Mouse (Mus musculus) spleen, postnatal 14 days (tissue): Measurements from ENCODE around the gene Traf3ip1.
"Not testable (repeated sequence)": the region's sequence is repeated elsewhere in the genome, so short reads cannot be mapped to it uniquely, and the experiment has no call there.

Source experiments
- DNase-seq, 2 experiments: peaks; one replicate each; pipeline ENCODE4 v3.0.0; 2021 to 2022; ENCODE audit warnings: low spot score in 2 of 2

The Traf3ip1 gene

DNA sequence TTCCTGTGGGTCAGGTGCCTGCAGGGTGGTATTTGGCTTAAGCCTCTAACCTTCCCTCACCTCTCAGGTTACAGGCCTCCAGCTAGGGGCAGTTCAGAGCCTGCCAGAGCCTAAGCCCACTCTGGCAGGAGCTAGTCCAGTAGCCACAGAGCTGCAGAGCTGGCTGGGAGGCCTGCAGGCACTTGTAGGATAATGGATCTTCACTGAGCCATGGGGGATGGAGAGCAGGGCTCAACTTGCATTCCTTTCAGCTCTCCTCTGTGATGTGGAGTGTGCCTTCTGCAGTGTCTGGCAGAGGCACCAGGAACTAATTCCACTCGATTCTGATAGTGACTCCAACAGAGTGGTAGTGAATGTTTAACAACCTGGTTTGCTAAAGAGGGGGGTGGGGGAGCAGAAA is 29.2 kb upstream of the Traf3ip1 start:
- DNase-seq, result no peak

DNA sequence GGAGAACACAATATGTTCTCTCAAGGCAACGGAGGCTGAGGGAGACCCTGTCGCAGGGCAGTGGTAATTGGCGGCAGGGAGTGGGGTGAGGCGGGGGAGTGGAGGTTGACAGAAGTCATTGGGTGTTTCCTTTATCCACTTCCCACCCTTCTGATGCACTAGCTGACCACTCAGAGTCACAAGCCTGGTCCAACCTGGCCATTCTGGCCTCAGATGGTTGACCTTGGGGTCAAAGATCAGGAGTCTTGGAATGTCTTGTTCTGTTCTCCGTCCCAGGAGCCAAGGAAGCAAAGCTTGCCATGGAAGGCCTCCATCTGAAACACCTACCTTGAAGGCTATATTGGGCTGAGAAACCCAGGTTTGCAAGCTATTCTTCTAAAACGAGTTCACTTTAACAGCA is 28.3 kb upstream of the Traf3ip1 start:
- DNase-seq, result no peak

DNA sequence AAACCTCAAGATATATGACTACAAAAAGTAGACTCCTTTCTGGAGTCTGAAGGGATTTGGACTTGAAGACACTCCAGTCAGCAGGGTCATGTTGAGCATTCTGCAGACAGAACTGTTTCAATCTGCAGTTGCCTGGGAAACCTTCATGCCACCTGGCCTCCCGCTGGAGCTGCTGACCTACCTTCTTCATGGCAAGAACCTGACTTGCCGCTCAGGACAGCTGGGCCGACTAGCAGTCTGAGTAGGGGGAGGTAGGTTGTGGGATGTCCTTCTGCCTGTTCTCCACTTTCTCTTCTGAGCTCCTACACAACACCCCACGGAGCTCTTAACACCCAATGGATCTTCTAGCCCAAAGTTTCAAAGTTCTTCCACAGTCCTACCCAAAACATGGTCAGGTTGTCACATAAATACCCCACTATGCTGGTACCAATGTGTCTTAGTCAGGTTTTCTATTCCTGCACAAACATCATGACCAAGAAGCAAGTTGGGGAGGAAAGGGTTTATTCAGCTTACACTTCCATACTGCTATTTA is 24.5 kb upstream of the Traf3ip1 start:
- DNase-seq, result no peak

DNA sequence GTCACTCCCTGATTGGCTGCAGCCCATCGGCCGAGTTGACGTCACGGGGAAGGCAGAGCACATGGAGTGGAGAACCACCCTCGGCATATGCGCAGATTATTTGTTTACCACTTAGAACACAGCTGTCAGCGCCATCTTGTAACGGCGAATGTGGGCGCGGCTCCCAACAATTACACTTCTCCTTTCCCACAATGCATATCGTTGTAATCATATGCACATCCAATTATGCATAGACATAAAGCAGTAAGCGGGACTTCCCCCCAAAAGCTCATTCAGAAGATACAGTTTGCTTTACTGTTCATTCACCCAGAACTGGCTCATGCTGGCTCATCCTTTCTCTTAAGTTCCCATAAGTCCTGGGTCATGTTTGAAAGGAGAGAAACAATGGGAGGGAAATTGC is 16.3 kb upstream of the Traf3ip1 start:
- not testable (repeated sequence) for DNase-seq

DNA sequence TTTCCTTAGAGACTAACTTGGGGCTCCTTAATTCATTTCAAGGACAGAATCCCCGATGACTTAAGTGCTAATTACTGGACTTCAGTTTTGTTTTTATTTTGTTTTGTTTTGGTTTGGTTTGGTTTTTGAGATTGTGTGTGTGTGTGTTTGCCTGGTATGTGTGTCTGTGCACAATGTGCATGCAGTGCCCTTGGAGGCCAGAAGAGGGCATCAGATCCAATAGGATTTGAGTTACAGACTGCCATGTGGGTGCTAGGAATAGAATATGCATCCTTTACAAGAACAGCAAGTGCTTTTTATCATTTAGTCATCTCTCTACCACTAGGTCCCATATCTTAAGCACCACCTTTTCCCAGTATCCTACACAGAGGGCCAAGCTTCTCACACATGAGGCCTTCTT is 15.5 kb upstream of the Traf3ip1 start:
- DNase-seq, result no peak

DNA sequence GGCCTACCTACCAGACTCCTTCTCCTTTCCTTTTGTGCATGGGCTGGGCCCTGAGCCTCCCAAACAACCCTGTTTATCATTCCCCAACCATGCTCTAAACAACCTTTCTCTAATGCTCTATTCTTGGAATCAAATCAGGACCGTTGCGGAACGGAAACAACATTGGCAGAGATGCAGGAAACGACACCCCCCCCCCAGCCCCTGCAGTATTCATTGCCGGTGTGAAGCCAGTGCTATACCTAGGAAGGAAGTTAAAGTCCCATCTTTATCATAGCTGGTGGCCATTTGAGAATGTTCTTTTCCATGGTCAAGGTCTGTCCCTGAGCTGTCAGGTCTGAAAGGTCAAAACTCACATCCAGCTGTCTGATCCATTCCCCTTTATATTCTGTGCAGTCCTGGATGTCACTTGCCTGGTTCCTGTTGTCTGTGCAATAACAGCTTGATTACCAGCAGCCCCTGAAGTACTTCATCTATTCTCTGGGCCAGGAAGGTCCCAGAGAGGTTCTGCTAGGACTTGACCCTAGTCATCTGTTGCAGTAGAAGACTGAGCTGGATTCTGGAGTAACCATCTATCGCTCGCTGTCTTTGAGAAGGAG is 11.7 kb upstream of the Traf3ip1 start:
- no peak for DNase-seq

DNA sequence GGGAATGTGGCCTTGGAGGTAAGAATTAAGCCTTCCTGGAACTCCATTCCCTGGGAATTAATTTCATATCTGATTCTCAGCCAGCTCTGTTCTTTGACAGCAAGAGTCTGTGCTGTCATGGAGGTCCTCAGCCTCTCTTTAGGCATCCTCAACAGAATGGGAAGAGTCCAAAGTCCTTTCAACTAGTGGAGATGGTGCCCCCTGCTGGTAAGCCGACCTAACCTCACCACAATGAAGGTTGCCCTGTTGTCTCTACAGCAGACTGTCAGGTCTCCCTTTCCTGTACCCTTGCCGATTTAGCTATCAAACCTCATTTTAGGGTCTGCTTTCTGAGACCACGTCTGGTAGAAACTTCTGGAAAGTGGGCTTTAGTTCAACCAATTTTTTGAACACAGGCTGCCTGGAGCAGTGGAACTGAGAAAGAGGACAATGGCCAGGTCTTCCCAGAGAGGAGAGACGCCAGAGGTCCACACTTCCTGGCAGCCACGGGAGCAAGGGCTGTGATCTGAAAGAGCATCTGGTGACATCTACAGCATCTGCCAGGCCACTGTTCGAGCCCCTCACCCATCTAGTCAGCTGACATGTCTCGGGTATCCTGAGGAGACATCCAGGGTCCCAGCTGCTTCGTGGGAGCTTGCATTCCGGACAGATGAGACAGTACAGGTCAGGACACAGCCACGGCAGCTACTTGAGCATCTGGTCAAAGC is 11.0 kb upstream of the Traf3ip1 start:
- DNase-seq, result peak; percentile 62 to 79

DNA sequence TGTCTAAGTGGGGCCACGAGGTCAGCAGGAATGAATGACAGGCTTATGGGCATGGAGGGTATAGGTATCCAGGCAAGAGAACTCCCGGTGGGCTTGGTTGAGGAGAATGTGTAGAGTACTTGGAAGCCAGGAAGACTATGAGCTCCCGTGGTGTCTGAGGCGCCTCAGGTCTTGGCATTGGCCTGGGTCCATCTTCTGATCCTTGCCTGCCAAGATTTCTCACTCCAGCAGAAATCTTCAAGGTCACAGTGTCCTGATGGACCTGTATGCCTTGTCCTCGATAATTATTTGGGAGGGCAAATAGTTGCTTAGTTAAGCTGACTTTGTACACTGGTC is 10.5 kb upstream of the Traf3ip1 start:
- no peak for DNase-seq

DNA sequence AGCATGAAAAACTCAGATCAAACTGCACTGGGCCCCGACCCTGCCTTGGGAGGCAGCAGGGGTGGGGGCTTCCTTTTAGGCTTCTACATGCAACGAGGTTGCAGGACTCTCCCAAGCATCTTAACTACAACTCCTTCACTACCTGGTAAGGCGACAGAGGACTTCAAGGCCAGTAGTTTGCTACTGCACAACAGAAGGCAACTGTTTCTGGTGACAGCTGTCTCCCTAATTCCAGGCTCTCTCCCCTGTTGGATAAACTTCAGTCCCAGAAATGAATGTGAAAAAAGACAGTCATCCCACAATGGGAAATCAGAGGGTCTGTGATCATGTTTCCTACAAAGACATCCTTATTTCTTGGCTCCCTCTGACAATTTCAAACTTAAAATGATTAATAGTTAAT is 9.0 kb upstream of the Traf3ip1 start:
- DNase-seq, result no peak

DNA sequence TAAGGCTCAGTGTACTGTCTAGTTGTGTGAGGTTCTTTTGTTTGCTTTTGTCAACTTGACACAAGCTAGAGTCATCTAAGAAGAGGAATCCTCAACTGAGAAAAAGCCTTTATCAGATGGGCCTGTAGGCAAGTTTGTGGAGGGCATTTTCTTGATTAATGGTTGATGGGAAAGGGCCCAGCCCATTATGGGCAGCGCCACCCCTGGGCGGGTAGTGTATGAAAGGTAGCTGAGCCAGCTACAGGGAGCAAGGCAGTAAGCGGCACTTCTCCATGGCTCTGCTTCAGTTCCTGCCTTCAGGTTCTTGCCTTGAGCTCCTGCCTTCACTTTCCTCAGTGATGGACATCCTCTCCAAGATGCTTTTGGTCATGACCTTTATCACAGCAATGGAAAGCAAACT is 8.3 kb upstream of the Traf3ip1 start:
- DNase-seq, result no peak

DNA sequence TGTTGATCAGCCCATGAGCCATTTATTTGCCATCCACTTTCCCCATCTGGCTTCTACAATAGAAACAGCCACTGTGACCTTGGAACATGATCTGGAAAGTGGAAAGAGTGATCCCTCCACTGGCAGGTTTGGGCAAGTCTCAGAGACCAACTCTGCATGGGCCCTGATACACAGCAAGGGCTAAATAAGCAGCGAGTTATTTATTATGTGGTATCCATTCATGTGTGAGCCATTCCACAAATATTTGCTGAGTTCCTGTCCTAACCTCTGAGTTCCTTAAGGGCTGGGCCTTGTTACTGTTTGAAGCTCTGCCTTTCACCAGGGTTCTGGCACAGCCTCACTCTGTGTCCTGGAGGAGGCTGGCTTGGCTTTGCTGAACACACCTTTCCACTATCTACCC is 4.1 kb upstream of the Traf3ip1 start:
- DNase-seq, result no peak

DNA sequence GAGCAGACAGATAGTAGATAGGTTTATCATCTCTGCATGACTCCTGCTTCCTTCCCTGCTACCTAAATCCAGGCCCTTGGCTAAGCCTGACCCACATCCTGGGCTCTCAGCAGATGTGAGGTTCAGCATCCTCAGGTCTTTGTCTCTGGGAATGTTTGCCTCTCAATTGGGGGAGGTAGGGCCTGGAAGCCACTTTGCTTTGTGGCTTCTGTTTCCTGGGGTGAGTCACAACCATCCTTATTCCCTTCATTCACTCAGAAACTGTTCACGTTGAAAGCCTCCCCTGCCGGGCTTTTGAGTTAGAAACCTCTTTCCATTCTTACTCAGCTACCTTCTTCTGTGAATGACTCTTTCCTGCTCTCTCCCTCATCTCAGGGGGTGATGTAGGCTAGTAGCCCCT is 1.7 kb upstream of the Traf3ip1 start:
- no peak for DNase-seq

DNA sequence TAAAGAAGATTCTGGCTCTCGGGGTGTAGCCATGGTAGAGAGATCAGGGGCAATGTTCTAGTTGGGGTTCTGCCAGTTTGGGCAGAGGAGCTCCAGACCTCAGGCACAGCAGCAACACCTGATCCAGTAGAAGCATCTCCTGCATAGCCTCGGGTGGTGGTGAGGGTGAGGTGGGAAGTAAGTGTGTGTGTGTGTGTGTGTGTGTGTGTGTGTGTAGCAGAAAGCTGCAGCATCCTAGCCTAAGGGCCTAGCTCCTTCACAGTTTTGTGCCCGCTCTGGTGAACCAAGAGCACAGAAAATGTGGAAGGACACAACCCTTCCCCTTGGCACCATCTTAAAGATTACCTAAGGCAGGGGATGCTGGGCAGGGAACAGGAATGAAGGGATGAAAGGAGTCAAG is 509 bp upstream of the Traf3ip1 start:
- no peak for DNase-seq

DNA sequence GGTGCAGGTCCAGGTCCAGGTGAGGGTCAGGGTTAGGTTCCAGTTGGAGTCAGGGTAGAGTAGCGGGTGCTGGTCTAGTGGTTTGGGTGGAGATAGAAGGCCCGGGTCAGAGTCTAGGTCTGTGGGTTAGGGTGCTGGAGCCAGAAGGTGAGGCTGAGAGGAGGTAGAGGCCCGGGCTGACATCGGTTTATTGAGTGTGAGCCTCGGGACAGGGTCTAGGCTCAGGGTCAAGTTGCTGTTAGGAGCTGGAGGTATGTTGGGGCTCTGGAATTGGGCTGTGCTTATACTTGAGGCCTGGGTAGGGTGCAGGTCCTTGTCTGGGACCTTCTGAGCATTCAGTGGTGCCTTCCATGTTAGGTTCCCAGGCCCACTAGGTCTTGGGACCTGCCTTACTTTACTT is 874 bp downstream of the Traf3ip1 start:
- no peak for DNase-seq

DNA sequence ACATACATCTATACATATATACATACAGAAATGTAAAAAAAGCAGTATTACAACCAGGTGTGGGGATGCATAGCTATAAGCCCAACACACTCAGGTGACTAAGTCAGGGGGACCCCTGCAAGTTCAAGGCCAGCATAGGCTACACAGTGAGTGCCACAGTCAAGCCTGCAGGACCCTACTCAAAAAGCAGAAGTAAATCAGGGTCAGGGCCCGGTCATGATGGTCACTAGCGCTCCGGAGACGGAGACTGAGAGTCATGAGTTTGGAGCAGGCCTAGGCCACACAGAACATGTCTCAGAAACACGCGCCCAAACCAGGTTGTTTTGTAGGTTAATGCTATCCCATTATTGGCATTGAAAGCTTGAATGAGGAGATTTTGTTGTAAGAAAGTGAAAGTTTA is 4.1 kb downstream of the Traf3ip1 start:
- no peak for DNase-seq

DNA sequence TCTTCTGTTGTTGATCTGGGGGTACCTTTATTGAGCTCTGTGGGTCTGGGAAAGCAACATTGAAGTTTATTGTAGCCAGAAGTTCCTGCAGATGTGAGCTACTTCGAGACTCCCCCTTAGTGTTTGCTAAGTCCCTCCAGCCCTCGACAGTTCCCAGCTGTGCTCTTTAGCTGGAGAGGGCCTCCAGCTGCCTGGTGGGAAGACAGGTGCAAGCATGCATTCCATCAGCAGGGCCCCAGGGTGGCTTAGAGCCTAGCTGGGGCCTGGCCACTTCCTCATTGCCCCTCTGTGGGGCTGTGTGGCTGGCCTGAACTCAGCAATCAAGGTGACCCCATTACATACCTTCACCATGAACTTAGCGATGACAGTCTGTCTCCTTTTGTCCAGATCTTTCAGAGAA is 10.2 kb downstream of the Traf3ip1 start:
- DNase-seq, result no peak

DNA sequence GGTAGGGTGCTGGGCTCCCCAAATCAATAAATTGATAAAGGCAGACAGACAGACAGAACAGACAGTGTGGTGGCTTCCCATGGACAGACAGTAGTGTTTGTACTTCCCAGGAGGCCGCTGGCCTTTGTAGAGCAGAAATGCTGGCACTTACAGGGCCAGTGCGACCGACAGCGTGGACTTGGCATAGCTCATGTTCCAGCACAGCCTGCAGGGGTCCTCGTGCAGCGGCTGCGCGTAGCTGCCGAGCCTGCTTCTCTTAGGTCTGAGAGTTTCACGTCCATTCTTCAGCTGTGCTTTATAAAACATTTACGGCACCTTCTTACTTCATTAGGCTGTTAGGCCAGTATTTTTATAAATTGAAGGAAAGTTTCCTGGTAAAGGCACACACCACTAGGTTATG is 20.5 kb downstream of the Traf3ip1 start:
- no peak for DNase-seq

DNA sequence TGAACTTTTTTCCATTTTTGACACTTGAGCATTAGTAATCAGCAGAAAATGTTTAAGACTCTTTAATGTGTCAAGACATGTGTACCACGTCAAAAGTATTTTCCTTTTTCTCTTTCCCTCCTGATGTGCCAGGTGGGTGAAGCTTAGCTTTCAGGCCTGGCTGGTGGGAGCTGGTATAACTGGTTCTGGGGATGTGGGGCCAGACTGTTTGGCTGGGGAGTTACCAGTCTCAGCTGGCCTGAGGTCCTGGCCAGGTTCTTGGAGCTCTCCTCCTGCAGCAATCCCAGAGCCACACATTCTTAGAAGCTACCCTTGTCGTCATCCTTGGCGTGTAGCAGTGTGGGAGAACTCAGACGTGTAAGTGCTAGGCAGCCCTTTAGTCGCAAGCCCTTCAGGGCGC is 21.2 kb downstream of the Traf3ip1 start:
- DNase-seq, result no peak

DNA sequence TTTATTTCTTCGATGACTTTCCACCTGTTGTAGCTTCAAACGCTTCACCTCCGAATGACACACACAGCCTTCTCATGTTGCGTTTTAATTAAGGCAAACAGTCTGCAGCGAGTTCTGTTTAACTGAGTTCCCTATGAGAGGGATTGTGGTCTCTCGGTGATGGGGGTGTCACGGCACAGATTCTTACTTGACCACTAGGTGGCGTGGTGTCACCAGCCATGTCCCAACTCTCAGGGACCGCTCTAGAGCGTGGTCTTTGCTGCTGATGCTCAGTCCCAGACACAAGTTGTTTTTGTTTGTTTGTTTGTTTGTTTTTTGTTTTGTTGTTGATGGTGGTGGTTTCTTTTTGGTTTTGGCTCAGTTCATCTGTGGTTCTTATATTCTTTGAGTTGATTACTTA is 29.3 kb downstream of the Traf3ip1 start:
- DNase-seq, result peak in 1 of 2 experiments; percentile 54

DNA sequence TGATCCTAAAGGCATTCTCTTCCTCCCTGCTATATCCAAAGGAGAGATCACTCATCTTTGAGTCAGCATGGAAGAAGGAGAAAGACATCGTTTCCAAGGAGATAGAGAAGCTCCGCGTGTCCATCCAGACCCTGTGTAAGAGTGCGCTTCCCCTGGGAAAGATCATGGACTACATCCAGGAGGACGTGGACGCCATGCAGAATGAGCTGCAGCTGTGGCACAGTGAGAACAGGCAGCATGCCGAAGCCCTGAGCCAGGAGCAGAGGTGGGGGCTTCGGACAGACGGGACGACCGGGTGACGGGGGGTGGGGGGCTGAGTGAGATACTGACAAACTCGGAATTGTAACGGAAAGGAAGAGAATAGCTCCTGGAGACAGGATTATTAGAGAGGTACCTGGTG is 31.4 kb downstream of the Traf3ip1 start:
- no peak for DNase-seq

DNA sequence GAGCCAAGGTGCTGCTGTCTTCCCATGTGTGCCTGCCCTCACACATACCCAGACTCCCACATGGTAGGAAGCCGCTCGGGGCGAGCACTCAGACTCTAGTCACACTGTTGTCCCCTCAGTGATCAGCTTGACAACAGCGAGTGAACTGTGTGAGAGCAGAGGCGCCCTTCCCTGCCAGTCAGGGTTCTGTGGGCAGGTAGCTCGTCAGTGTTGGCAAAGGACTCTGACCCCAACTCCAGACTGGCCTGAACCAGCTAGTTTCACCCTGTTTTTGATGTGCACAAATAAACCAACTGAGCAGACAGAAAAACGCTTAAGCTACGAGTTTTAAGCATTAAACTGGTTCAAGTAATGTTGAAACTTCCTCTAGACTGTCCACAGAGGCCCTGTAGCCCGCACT is 35.7 kb downstream of the Traf3ip1 start:
- DNase-seq, result no peak

DNA sequence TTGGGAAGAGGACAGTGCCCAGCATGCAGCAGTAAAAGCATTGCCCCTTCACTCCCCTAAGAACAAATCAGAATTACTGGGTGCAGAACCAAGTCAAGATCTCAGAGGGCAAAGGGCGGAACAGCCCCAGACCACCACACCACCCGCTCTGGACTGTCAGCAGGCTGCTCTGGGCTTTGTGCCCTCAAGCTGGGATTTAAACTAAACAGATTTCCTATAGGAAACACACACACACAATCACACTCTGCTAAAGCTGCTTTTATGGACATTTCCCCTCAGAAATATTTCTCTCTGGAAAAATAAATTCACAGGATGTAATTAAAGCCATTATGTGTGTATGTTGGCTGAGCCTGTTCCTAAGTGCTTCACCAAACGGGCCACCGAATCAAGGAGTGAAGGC is 37.8 kb downstream of the Traf3ip1 start:
- DNase-seq, result no peak

DNA sequence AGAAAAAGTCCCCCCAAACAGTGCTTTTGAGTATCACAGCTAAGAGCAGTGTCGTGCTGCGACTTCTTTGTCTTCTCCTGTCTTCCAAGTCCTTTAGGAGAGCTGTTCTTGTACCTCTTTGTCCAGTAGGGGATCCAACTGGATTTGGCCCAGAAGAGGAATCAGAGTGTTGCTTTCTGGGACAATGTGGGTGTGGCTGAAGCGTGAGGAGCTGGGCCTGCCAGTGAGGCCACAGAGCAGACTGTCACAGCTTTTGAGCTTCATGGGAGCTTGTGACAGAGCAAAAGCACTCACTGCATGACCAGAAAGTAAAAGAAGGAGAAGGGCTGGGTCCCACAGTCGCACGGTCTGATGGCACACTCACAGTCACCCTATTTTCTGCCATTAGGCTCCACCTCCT is 38.4 kb downstream of the Traf3ip1 start:
- no peak for DNase-seq

DNA sequence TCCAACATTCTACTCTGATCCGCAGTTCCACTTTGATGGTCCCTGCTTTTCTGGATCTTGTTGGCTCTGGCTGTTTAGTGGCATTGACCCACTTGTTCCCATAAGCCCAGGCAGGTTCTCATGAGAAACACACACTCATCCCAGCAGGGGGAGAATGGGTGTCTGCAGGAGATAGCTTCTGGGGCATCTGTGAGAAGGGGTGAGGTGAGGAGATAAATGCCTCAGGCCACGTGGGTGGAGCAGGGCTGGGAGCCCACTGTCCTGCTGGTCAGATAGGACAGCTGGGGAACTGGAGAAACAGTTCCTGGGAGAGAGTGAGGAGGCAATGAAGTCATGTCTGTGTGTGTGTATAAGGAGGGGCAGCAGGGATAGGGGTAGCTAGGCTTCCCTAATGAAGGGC is 39.0 kb downstream of the Traf3ip1 start:
- DNase-seq, result peak; percentile 50 to 59
